Mouse (Mus musculus): Measurements from ENCODE around the gene Ankrd45. TPM values are rescaled to one million over a fixed set of nuclear protein-coding genes. Genes with fewer than 3 reads are reported as not detected.
"Not testable (repeated sequence)": the region's sequence is repeated elsewhere in the genome, so short reads cannot be mapped to it uniquely, and the experiment has no call there.

Ankrd45 gene
- total RNA-seq, 2 experiments from 2014 or later = 3.4 to 4.6 TPM

DNA sequence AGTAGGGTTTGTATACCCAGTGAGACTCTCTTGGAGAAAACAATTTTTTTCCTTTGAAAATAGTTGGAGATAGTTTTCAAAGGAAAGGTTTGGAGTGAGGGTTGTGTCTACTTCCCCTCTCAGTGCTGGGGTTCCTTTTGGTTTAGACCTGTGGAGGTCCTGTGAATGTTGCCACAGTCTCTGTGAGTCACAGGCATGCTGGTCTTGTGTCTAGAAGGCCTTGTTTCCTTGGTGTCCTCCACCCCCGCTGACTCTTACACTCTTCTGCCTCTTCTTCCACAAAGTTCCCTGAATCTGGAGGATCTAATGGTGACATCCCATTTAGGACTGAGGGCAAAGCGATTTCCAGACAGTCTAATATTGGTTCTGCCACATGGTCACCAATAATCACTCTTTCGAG is 42.9 kb downstream of the Ankrd45 start:
- no peak for DNase-seq

DNA sequence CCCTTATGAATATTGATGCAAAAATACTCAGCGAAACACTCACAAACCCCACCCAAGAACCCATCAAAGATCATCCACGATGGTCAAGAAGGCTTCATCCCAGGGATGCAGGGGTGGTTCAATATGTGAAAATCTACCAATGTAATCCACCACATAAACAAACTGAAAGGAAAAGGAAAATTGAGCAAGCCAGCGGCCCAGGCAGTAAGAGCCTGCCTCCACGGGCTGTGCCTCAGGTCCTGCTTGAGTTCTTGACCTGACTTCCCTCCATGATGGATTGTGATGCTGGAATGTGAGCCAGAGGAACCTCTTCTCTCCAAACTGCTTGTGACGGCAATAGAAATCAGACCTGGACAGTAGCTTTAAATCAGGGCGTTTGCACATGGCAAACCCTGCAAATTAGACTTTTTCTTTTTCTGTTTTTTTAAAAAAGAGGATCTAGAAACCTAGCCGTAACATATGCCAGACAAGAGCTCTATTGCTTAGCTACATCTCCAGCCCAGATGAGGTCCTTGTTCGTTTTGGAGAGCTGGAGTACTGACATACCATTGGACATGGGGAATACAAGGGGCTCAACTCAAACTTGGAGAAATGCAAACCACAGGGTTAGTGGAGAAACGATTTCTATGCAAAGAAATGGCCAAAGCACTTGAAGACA is 47.9 kb downstream of the Ankrd45 start:
- DNase-seq = no peak

DNA sequence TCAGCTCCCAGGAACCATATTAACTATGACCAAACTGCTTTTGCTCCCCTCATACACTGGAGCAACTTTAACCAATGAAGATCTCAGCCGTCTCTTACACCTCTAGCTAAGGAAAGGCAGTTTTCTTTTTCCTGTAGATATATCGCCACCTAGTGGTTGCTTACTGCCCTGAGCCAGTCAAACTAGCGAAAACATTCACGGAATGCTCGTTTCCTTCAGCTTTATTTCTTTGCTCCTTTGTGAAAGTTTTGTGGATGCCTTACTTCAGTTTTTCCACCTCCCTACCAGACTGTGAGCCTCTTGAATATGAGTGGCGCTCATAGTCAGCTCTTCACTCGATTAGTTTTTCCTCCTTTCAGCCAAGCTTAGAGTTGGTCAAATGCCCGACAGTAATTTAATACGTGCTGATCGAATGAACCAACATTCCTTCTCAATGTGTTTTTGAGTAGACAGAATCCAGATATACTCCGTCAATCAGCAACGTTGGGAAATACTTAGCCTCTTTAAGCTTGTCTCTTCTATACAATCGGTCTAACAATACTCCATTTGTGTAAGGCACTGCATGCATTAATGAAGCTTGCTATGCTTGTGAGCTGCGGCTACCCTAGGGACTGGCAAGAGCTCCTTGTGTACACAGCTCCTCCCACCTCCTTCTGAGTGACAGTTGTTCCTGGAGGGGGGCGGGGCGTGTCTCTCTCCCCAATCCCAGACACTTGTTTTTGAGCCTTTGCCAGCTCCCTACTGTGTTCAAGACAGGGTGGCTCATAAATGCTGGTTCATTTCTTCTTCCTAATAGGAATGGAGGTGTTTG is 53.3 kb downstream of the Ankrd45 start:
- peak; percentile 86 for DNase-seq

DNA sequence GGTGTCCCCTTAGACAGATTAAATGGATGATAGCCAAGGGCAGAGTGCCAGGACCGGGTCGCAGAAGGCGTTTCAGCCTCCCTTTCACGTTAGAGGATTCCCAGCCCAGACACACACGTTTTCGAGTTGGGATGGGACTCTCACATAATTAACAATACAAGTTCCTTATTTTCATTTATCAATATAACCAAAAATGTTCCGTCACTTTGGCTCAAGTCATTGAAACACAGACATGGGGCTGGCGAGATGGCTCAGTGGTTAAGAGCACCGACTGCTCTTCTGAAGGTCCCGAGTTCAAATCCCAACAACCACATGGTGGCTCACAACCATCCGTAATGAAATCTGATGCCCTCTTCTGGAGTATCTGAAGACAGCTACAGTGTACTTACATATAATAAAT is 53.9 kb downstream of the Ankrd45 start:
- not testable (repeated sequence) for DNase-seq

DNA sequence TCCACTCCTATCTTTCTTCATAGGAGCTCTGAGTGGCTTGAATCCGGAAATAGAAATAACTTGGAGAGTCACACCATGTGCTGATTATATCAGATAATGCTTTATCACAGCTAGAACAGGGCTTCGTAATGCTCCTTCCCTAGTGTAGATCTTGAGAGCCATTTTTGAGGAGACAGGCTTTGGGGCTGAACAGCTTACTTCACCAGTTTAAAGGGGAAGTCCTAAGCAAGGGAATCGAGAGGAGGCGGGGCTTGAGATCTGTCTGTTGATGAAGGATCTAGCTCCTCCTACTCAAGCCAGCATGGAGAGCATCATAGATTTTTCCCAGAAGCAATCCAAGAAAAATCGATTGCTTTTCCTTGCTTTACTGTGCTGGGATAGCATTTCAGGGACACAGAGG is 57.4 kb downstream of the Ankrd45 start:
- no peak for DNase-seq

DNA sequence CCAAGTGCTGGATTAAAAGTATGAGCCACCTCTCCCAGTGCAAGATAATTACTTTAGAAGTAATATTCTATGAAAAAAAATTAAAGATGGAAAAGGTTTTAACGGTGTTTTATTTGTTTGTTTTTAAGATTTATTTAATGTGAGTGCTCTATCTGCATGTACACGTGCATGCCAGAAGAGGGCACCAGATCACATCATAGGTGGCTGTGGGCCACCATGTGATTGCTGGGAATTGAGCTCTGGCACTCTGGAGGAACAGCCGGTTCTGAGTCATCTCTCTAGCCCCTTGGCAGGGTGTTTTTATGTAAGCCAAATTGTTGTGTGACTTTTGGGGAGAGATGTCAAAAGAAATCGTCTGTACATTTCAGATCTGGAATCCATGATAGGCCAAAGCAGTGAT is 72.0 kb downstream of the Ankrd45 start:
- DNase-seq = peak in 1 of 2 experiments; percentile 13

DNA sequence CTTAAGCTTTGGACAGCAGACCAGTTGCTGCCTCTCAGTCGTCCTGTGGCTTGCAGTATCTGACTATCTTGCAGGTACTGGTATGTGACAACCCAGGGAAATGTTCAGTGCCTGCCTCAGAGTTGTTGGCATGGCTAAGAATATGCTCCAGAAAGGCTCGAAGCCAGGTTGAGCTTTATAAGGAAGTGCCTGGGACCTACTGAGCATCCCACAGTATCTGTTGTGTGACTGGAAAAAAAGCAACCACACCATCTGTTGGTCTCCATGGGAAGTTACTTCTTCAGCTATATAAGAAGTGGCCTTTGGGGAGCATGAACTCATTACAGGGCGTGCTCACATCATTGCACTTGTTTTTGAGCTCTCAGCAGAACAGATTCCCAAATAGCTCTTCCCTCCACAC is 77.3 kb downstream of the Ankrd45 start:
- DNase-seq = no peak

Other genes starting within 250 kb of the Ankrd45 start
- 10 to 100 TPM; 39.6 to 48.4 TPM for gene Rc3h1, start 236.3 kb upstream of the Ankrd45 start, total RNA-seq (2021)
- gene Serpinc1, start 164.1 kb upstream of the Ankrd45 start, total RNA-seq (2021) = under 1 TPM; 0.07 to 0.36 TPM
- gene Zbtb37, start 107.8 kb upstream of the Ankrd45 start, total RNA-seq (2021) = 10 to 100 TPM; 14.2 to 15.7 TPM
- 10 to 100 TPM; 25.3 to 28.4 TPM for gene Dars2, start 72.0 kb upstream of the Ankrd45 start, total RNA-seq (2021)
- gene Cenpl, start 72.0 kb upstream of the Ankrd45 start, total RNA-seq (2021) = 1 to 10 TPM; 1.0 to 1.2 TPM
- 10 to 100 TPM; 10.7 to 11.1 TPM for gene Klhl20, start 11.2 kb upstream of the Ankrd45 start, total RNA-seq (2021)
- gene Tex50, start 16.6 kb downstream of the Ankrd45 start, total RNA-seq (2021) = not detected
- gene Prdx6, start 108.5 kb downstream of the Ankrd45 start, total RNA-seq (2021) = 100 to 1,000 TPM; 348 to 375 TPM

All from heart, adult 18-20 months (tissue).